Mouse (Mus musculus) lung, adult 2 months (tissue): ENCODE data around the gene Sh3kbp1.

Source experiments
- CTCF ChIP-seq: fragments of 200-500 bp; IDR thresholded peaks from 2 replicates; pipeline ENCODE4 v1.5.1; 2011; ENCODE audit warnings: mild to moderate bottlenecking, low read length, control low read depth; ENCODE audit not compliant: insufficient read depth
- POLR2A ChIP-seq: fragments of 200-500 bp; IDR thresholded peaks from 2 replicates; pipeline ENCODE4 v1.6.1; 2011; ENCODE audit warnings: low read depth, mild to moderate bottlenecking, control low read depth, low read length, borderline replicate concordance; ENCODE audit errors: extremely low read depth

GRCm38 (mm10) chrX:159647564-159647963 lies 20.5 kb downstream of the Sh3kbp1 start:
- TF ChIP-seq CTCF (no peak), POLR2A (no peak)
